Mouse (Mus musculus): ENCODE measurements around the gene Psmb3. TPM values are rescaled to one million over a fixed set of nuclear protein-coding genes. Genes with fewer than 3 reads are reported as not detected.

Psmb3 gene
- polyA plus RNA-seq, 1 experiment from 2014 or later, result 438 TPM

DNA sequence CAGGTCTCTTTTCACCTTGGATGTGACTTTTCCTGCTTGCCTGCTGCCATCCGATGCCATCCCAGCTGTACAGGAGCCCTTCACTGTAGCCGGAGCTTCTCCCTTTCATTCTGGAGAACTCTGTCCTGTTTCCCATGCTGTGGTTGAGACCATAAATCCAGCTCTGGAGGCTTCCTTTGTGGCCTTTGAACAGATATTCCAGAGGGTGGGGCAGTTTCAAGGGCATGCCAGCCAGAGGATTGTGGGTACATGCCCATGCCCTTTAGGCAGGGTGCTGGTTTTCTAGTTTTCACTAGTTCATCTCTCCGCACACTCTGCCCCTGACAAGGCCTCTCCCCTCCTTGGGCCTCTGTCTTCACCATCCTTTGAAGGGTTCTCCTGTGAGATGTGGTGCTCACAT lies 16.1 kb upstream of the Psmb3 start:
- H3K27me3 ChIP-seq (replicated peaks; ENCODE audit: control insufficient read depth, insufficient read depth, low read length), result no peaks in the 10 kb centered on the region
- no peak overlapping the region; the same call in 1 of the 2 replicates for H3K9ac ChIP-seq (ENCODE audit: low read depth, low read length)
- H3K9me3 ChIP-seq (ENCODE audit: control insufficient read depth, low read length), result no peaks in the 10 kb centered on the region
- WGBS, result 90% methylated on average over 3 of the region's 3 CpGs
- H3K4me3 ChIP-seq (ENCODE audit: low read length), result no peak overlapping the region
- H3K36me3 ChIP-seq (ENCODE audit: control insufficient read depth, insufficient read depth, low read length), result peaks cover 31% of the 10 kb centered on the region
- no peak for ATAC-seq
- H3K4me2 ChIP-seq (ENCODE audit: low read length), result no peak overlapping the region
- peaks cover 9% of the 10 kb centered on the region for H3K4me1 ChIP-seq (ENCODE audit: control insufficient read depth, insufficient read depth, low read depth, low read length)
- H3K27ac ChIP-seq (ENCODE audit: low read depth, low read length), result no peak overlapping the region

DNA sequence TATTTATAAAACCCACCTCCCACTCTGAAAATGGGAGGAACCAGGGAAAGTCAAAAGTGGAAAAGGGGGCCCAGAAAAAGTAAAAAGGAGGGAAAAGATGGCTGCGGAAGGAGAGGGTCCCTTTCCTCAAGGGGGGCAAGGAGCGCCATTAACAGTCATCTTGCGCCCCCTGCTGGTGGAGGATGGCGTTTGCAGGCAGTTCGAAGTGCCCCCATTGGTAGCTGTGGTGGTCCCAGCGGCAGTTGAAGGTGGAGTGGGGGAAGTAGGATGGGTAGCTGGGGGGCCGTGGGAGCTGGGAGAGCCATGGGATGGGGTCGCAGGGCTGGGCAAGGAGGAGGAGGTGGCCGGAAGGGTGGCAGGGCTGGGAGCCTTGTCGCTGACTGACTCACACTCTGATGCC lies 13.3 kb upstream of the Psmb3 start:
- Histone ChIP-seq H3K27ac (ENCODE audit: low read depth, low read length) (no peak overlapping the region), H3K9ac (ENCODE audit: low read depth, low read length) (no peak overlapping the region)
- WGBS, result 23% methylated on average over 10 of the region's 10 CpGs

DNA sequence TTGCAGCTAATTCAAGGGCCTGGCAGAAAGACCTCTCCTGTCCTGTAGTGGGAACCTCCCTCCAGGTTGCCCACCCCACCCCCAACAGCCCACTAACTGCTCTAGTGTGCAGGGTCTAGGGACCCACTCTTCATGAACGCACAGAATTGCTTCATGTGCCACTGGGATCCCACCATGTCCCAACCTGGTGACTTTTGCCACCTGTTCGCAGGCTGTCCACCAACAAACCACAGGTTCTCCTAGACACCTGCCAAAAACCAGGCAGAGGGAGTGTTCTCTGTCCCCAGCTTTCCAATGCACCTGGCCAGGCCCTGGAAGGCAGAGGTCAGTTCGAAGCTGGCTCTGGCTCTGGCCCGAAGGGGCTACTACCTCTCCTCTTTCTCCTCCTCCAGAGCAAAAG lies 8.8 kb upstream of the Psmb3 start:
- H3K27me3 ChIP-seq (replicated peaks; ENCODE audit: control insufficient read depth, insufficient read depth, low read length), result no peaks in the 10 kb centered on the region
- no peaks in the 10 kb centered on the region for H3K9me3 ChIP-seq (ENCODE audit: control insufficient read depth, low read length)
- H3K9ac ChIP-seq (ENCODE audit: low read depth, low read length), result 0 out of 2 replicates have a peak overlapping the region, but pooled peaks have one; percentile 24
- WGBS, result 61% methylated on average over 4 of the region's 4 CpGs
- H3K27ac ChIP-seq (ENCODE audit: low read depth, low read length), result peak overlapping the region; percentile 45
- H3K4me3 ChIP-seq (ENCODE audit: low read length), result no peak overlapping the region
- no peak for ATAC-seq
- peaks cover 24% of the 10 kb centered on the region for H3K36me3 ChIP-seq (ENCODE audit: control insufficient read depth, insufficient read depth, low read length)
- H3K4me1 ChIP-seq (ENCODE audit: control insufficient read depth, insufficient read depth, low read depth, low read length), result peaks cover 43% of the 10 kb centered on the region
- H3K4me2 ChIP-seq (ENCODE audit: low read length), result peak overlapping the region; percentile 52

More for the DNA sequence above, 13.3 kb upstream of the Psmb3 start:
- Histone ChIP-seq H3K4me1 (ENCODE audit: control insufficient read depth, insufficient read depth, low read depth, low read length) (peaks cover 20% of the 10 kb centered on the region), H3K27me3 (replicated peaks; ENCODE audit: control insufficient read depth, insufficient read depth, low read length) (no peaks in the 10 kb centered on the region), H3K4me2 (ENCODE audit: low read length) (no peak overlapping the region), H3K36me3 (ENCODE audit: control insufficient read depth, insufficient read depth, low read length) (peaks cover 29% of the 10 kb centered on the region), H3K9me3 (ENCODE audit: control insufficient read depth, low read length) (no peaks in the 10 kb centered on the region), H3K4me3 (ENCODE audit: low read length) (no peak overlapping the region)
- no peak for ATAC-seq

DNA sequence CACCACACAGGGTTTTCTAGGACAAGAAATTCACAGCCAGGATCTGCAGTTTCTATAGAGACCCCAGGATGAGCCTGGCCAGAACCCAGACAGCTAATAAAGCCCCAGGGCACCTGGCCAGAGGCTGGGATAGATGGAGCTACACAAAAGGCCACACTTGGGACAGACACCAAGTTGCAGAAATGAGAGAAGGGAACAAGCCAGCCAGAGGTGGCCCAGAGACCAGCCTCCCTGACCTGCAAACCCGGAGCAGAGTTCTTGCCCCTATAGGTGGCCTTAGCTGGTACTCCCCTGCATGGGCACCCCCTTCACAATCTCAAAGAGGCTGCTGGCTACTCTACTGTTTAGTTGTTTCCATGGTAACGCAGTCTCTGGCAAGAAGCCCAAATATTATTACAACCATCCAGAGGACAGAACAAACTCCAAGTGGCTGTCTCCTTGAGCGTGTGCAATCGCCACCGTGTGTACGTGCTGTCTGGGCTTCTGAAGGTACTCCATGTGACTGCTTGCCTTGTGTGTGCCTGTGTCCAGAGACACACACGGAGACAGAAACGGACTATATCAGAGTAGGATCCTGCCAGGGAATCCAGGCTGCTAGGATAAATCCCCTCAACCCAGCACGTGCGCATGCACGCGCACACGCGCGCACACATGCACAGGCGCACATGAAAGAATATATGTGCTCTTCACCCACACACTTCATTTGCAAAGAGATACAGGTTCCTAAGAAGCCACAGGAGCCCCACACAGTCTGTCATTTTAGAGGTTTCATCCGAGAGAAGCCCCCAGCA lies 8.1 kb upstream of the Psmb3 start:
- no peaks in the 10 kb centered on the region for H3K9me3 ChIP-seq (ENCODE audit: control insufficient read depth, low read length)
- 29% methylated on average over 17 of the region's 17 CpGs for WGBS
- ATAC-seq, result peak; percentile 26; the same call in 1 of the 2 replicates

DNA sequence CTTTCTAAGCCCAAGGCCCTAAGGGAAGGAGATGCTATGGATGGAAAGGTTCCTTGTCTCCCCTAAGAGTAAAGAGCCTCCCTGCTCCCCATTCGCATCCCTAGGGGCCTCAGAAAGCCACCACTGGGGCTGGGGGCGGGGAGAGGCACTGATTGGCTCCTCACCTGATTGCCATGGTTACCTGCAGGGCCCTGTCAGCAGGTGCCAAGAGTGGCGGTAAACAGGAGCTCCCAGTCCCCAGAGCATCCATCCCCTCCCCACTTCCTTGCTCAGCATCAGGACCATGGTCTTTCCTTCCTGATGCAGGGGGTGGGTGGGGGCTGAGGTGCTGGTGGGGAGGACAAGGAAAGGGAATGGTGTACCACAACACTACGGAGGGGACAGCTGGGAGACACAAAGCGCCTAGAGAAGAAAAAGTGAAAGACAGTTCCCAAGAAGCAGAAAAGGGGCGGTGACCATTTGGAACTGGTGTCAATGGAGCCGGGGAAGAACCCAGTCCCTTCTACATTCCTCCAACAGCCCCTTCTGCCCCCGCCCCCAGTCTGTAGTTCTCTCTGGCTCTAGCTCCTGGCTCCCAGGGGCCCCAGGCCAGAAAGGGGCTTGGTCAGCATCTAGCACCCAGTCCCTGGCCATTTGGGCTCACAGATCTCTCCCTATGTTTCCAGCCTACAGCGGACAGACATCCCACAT lies 7.3 kb upstream of the Psmb3 start:
- no peaks in the 10 kb centered on the region for H3K9me3 ChIP-seq (ENCODE audit: control insufficient read depth, low read length)
- WGBS, result 19% methylated on average over 9 of the region's 9 CpGs
- H3K36me3 ChIP-seq (ENCODE audit: control insufficient read depth, insufficient read depth, low read length), result peaks cover 12% of the 10 kb centered on the region
- H3K4me2 ChIP-seq (ENCODE audit: low read length), result peak overlapping the region; percentile 52
- H3K9ac ChIP-seq (ENCODE audit: low read depth, low read length), result peak overlapping the region; percentile 12; the same call in 1 of the 2 replicates
- no peak for ATAC-seq
- H3K4me3 ChIP-seq (ENCODE audit: low read length), result peak overlapping the region; percentile 12
- no peaks in the 10 kb centered on the region for H3K27me3 ChIP-seq (replicated peaks; ENCODE audit: control insufficient read depth, insufficient read depth, low read length)
- H3K4me1 ChIP-seq (ENCODE audit: control insufficient read depth, insufficient read depth, low read depth, low read length), result peaks cover 44% of the 10 kb centered on the region
- peak overlapping the region; percentile 60 for H3K27ac ChIP-seq (ENCODE audit: low read depth, low read length)

More for the DNA sequence above, 8.1 kb upstream of the Psmb3 start:
- peak overlapping the region; percentile 12 for H3K4me3 ChIP-seq (ENCODE audit: low read length)
- peak overlapping the region; percentile 52 for H3K4me2 ChIP-seq (ENCODE audit: low read length)
- H3K9ac ChIP-seq (ENCODE audit: low read depth, low read length), result peak overlapping the region; percentile 24; the same call in 1 of the 2 replicates
- H3K27ac ChIP-seq (ENCODE audit: low read depth, low read length), result peak overlapping the region; percentile 60
- peaks cover 43% of the 10 kb centered on the region for H3K4me1 ChIP-seq (ENCODE audit: control insufficient read depth, insufficient read depth, low read depth, low read length)
- H3K27me3 ChIP-seq (replicated peaks; ENCODE audit: control insufficient read depth, insufficient read depth, low read length), result no peaks in the 10 kb centered on the region
- peaks cover 18% of the 10 kb centered on the region for H3K36me3 ChIP-seq (ENCODE audit: control insufficient read depth, insufficient read depth, low read length)

DNA sequence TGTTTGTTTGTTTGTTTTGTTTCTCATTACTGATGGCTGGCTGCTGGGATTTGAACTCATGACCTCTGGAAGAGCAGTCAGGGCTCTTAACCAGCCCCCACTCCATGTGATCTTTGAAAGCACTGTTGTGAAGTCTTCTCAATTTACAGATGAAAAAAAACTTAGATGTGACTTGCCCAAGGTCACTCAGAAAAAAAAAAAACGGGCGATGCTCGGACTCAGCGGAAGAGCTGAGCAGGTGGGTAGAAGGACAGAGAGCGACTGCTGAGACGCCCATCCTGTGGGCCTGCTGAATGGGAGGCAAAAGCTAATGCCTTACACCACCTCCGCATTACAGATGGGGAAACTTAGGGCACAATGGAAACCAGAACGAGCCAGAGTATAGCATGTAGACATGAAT lies 6.5 kb upstream of the Psmb3 start:
- H3K9ac ChIP-seq (ENCODE audit: low read depth, low read length), result no peak overlapping the region
- H3K36me3 ChIP-seq (ENCODE audit: control insufficient read depth, insufficient read depth, low read length), result peaks cover 4% of the 10 kb centered on the region; the same call in 1 of the 2 replicates
- H3K4me2 ChIP-seq (ENCODE audit: low read length), result peak overlapping the region; percentile 89
- H3K4me1 ChIP-seq (ENCODE audit: control insufficient read depth, insufficient read depth, low read depth, low read length), result peaks cover 52% of the 10 kb centered on the region
- H3K9me3 ChIP-seq (ENCODE audit: control insufficient read depth, low read length), result no peaks in the 10 kb centered on the region
- no peak overlapping the region for H3K27ac ChIP-seq (ENCODE audit: low read depth, low read length)
- H3K4me3 ChIP-seq (ENCODE audit: low read length), result no peak overlapping the region; the same call in 1 of the 2 replicates
- no peak for ATAC-seq
- 63% methylated on average over 8 of the region's 8 CpGs for WGBS
- H3K27me3 ChIP-seq (replicated peaks; ENCODE audit: control insufficient read depth, insufficient read depth, low read length), result no peaks in the 10 kb centered on the region

DNA sequence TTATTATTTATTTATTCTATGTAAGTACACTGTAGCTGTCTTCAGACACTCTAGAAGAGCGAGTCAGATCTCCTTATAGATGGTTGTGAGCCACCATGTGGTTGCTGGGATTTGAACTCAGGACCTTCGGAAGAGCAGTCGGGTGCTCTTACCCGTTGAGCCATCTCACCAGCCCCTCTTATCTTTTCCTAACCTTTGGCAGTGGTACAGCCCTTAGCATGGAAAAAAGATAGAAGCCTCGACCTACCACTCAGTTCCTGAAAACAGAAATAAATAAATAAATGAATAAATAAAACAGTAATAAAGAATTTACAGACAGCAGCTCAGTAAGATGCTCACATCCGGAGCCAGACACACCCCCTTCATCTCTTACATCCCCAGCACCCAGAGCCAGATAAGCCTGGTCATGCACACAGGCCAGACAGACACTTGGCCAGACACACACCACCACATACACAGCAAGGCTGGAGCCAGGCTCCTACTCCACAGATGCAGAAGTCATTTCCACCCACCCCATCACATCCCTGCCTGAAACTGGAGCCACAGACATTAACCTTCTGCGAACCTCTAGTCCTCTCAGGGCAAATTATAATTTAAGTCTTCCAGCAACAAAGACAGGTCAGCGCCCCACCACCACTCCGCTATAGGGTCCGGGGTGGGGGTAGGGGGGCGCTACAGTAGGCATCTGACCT lies 5.9 kb upstream of the Psmb3 start:
- Histone ChIP-seq H3K27me3 (replicated peaks; ENCODE audit: control insufficient read depth, insufficient read depth, low read length) (no peaks in the 10 kb centered on the region), H3K4me3 (ENCODE audit: low read length) (peak overlapping the region; percentile 86), H3K4me1 (ENCODE audit: control insufficient read depth, insufficient read depth, low read depth, low read length) (peaks cover 56% of the 10 kb centered on the region), H3K9me3 (ENCODE audit: control insufficient read depth, low read length) (no peaks in the 10 kb centered on the region), H3K36me3 (ENCODE audit: control insufficient read depth, insufficient read depth, low read length) (no peaks in the 10 kb centered on the region), H3K9ac (ENCODE audit: low read depth, low read length) (peak overlapping the region; percentile 92), H3K4me2 (ENCODE audit: low read length) (peak overlapping the region; percentile 89), H3K27ac (ENCODE audit: low read depth, low read length) (peak overlapping the region; percentile 97)
- no peak for ATAC-seq
- 49% methylated on average over 11 of the region's 11 CpGs for WGBS

DNA sequence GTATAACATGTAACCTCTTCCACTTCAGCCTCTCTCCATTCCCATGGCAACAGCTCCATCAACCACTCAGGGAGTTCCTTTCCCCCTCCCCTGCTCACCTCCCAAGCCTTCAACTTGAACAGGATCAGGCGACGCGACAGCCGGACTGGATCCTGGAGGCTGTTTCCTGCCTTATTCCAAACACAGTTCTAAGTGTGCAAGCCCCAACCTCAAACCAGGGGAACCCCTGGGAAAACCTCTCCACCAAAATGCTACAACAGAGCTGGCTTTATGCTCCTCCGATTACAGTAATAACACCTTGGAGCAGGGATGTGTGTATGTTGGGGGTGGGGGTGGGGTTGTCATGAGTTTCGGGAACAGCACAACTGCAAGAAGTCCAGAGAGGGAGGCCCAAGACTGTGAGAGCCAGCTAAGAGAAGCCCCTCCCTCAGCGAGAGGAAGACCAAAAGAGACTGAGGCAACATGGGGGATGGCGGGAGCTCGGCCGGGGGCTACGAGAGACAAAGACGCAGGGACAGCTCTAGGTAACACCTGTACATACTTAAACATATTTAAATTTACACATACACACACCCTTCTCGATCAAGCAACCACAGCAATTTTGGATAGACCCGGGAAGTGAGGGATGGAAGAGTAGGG lies 5.2 kb upstream of the Psmb3 start:
- Histone ChIP-seq H3K9me3 (ENCODE audit: control insufficient read depth, low read length) (no peaks in the 10 kb centered on the region), H3K4me2 (ENCODE audit: low read length) (peak overlapping the region; percentile 89), H3K27me3 (replicated peaks; ENCODE audit: control insufficient read depth, insufficient read depth, low read length) (no peaks in the 10 kb centered on the region), H3K4me1 (ENCODE audit: control insufficient read depth, insufficient read depth, low read depth, low read length) (peaks cover 56% of the 10 kb centered on the region), H3K36me3 (ENCODE audit: control insufficient read depth, insufficient read depth, low read length) (no peaks in the 10 kb centered on the region), H3K9ac (ENCODE audit: low read depth, low read length) (peak overlapping the region; percentile 92), H3K27ac (ENCODE audit: low read depth, low read length) (peak overlapping the region; percentile 97), H3K4me3 (ENCODE audit: low read length) (peak overlapping the region; percentile 86)
- WGBS, result 1% methylated on average over 14 of the region's 14 CpGs
- ATAC-seq, result no peak
